Mouse (Mus musculus): ENCODE data around the gene Rnase2b.
"Not testable (repeated sequence)": the region's sequence is repeated elsewhere in the genome, so short reads cannot be mapped to it uniquely, and the experiment has no call there.

Rnase2b gene

GRCm38 (mm10) chr14:51161976-51162375 lies at the start of gene Rnase2b:
Rnase2b (plus strand) TSS chr14:51162260.
- not testable (repeated sequence) for DNase-seq (ENCODE audit: inconsistent ontology term)

- DNase-seq (ENCODE audit: inconsistent ontology term), result no peak
These were observed 48.6 kb upstream of the Rnase2b start for GRCm38 (mm10) chr14:51113476-51113875.

DNA sequence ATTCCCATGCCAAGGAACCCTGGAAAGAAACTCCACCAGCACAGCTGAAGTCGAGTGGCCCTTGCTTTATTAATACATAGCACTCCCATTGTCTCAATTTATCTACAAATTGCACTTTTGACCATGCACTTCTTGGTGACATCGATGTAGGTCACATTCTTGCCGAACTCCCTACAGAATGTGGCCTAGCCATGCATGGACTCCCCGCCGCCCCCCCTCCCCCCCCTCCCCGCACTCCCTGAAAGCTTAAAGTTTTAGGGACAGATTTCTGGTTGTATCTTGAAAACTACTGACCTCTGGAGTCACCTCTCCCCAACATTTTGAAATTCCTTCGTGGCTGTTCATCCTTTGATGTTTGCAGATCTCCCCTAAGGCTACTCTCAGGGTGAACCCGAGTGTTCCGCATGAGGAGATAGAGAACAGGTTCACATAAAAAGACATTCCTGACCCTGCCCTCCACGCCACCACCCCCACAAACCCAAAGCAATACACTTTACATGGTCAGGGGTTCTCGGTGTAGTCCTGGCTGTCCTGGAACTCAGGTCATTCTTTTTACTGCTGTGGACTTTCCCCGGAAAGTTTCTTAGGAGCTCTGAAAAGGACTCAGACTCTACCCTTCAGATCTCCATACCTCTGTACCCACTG lies 48.0 kb upstream of the Rnase2b start, which contains the start of gene Eddm3b:
Eddm3b (plus strand) TSS at position 511 of the 645 bp plus-strand sequence.
- DNase-seq (ENCODE audit: inconsistent ontology term), result no peak

GRCm38 (mm10) chr14:51125684-51126083 lies 36.4 kb upstream of the Rnase2b start:
- DNase-seq (ENCODE audit: inconsistent ontology term), result no peak

- no peak for DNase-seq (ENCODE audit: inconsistent ontology term)
These were observed 34.3 kb upstream of the Rnase2b start for GRCm38 (mm10) chr14:51127648-51128258.

DNA sequence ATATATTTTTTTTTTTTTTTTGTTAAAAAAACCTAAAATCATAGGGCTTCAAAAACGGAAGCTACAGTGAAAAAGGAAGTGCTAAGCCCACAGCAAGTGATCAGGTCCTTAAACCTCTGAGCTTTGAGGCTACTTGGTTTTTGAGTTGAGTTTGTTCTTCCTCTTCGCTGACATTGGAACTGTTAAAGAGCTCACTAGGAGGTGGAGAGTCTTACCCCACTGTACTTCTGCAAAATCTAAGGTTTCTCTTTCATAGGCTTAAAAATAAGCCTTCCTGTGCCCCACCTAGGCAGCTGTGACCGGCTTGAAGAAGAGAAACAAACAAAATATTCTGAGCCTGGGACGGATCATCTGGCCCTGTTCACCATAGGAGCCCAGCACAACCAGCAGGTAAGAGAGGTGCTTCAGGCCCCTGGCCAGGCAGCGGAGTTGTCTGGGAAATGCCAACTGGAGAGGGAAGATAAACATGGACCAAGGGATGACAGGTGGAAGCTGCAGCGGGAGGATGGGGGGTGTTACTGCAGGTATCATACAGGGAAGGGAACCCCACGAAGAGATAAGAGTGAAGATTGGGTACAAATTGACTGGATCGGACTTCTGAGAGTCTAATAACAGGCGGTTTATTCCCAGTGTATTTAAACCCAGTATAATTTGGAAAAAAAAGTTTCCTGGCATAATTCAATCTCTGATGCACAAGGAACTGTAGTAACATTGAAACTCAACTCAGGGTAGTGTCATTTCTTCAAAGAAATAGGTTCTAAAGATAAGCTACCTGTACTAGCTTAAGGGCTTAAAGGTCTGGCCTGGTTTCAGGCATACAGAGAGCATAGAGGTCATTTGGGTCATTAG lies 33.1 kb upstream of the Rnase2b start:
- no peak for DNase-seq (ENCODE audit: inconsistent ontology term)

DNA sequence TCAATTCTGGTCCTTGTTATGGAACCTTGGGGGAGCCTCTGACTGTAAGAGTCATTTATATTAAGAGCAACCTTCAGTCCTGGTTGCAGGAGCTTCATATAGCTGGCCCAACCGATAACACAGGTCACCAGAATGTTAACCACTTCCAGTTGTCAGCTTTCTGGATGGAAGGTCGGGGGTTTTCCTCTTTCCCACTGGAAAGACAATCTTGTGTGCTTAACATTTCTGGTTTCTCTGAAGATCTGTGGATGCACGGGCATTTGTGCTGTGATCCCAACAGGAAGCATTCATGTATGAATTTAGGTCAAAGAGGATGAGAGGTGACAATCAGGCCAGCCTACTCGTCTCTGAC lies 32.5 kb upstream of the Rnase2b start:
- no peak for DNase-seq (ENCODE audit: inconsistent ontology term)

- DNase-seq (ENCODE audit: inconsistent ontology term), result no peak
These were observed 31.6 kb upstream of the Rnase2b start for GRCm38 (mm10) chr14:51130315-51130940.

GRCm38 (mm10) chr14:51131086-51131815 lies 30.8 kb upstream of the Rnase2b start:
- no peak for DNase-seq (ENCODE audit: inconsistent ontology term)

GRCm38 (mm10) chr14:51132372-51132771 lies 29.7 kb upstream of the Rnase2b start:
- no peak for DNase-seq (ENCODE audit: inconsistent ontology term)

DNA sequence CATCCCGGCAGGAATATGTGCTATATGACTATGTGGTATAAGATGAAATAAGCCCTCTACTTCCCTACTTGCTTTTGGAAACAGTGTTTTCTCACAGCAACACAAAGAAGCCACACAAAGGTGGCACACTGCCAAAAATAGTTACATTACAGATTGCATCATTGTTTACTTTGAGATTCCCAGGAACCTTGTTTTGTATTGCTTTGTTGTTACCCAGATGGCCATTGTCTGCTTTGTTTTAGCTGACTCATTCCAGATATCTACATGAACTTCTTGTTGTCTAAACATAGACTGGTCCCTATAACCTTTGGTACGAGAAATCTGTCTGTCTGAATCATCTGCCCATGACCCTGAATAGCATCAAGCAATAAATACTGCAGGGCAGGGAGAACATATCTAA lies 21.7 kb upstream of the Rnase2b start:
- DNase-seq (ENCODE audit: inconsistent ontology term), result peak; percentile 52

GRCm38 (mm10) chr14:51142119-51142518 lies 19.9 kb upstream of the Rnase2b start:
- DNase-seq (ENCODE audit: inconsistent ontology term), result no peak

DNA sequence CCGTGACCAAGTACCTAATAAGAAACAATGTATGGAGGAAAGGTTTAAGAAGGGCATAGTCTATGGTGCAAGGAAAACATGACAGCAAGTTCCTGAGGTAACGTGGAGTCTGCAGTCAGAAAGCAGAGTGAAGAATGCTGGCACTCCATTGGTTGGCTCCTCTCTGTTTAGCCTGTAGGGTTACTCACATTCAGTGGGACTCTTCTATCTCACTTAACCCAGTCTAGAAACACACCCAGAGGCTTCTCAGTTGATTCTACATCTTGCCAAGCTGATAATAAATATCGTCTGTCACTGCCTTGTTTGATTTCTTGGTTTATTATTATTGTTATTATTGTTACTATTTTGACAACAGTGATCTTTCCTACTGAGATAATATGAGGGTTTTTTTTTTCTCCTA lies 19.5 kb upstream of the Rnase2b start:
- DNase-seq (ENCODE audit: inconsistent ontology term), result no peak

DNA sequence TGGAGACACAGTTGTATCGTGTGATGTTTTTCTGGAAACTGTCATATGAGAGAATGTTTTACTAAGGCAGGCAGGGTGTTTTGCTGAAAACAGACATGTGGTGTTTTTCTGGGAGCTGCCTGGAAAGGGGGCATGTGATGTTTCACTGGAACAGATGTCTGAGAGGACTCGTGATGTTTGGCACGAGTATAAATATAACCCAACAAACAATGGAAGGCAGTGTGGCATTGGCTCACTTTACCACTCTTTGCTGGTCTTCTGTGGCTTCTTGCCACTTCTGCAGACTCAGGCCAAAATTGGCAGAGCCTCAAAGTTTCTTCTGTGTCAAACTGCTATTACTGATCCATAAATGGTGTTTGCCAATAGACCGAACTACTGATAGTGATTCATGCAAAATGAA lies 18.8 kb upstream of the Rnase2b start:
- DNase-seq (ENCODE audit: inconsistent ontology term), result peak; percentile 69

GRCm38 (mm10) chr14:51143937-51144336 lies 18.1 kb upstream of the Rnase2b start:
- no peak for DNase-seq (ENCODE audit: inconsistent ontology term)

GRCm38 (mm10) chr14:51144451-51144850 lies 17.6 kb upstream of the Rnase2b start:
- DNase-seq (ENCODE audit: inconsistent ontology term), result no peak

- DNase-seq (ENCODE audit: inconsistent ontology term), result no peak
These were observed 16.5 kb upstream of the Rnase2b start for GRCm38 (mm10) chr14:51145521-51145920.

- DNase-seq (ENCODE audit: inconsistent ontology term), result no peak
These were observed 15.4 kb upstream of the Rnase2b start, which contains the start of gene Rnase1 for GRCm38 (mm10) chr14:51146685-51147084. Rnase1 (minus strand) TSS chr14:51146785.

DNA sequence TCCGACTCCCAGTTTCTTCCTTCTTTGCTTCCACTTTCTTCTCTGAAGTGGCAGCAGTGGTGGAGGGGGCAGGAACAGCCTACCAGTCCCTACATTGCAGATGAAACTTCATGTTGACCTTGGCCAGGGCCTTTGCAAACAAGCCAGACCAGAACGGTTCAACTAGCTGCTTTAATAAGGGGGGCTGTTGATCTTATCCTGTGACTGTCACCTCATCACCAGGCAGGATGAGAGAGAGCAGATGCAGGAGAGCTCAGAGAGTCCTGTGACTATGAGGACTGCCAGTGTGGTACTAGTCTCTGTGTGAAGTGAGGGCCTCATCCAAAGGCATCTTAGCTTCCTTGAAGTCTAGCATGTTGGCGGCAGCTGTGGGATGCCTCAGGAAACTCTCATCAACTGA lies 14.1 kb upstream of the Rnase2b start:
- DNase-seq (ENCODE audit: inconsistent ontology term), result no peak

- DNase-seq (ENCODE audit: inconsistent ontology term), result no peak
These were observed 12.9 kb upstream of the Rnase2b start for GRCm38 (mm10) chr14:51149164-51149563.

- DNase-seq (ENCODE audit: inconsistent ontology term), result no peak
These were observed 11.7 kb upstream of the Rnase2b start for GRCm38 (mm10) chr14:51150206-51150831.
